ENCODE assay signal across 26 mouse cellular contexts in the genomic region with DNA sequence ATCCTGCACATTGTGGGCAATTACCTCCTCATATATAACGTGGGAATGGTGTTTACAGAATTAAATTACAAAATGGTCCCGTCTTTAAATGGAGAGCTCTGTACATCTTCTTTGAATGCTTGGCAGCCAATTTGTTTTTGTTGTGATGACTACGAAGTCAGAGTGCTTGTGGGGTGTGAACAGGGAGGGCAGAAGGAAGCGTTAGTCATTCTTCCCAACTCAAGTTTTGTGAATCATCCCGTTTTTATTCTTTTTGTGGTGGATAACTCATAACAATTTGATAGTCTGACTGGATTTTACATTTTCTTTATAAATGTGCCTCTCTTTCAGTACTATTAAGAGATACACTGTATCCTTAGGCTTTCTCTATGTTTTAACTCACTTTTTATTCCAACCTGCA. TPM values are rescaled to one million over a fixed set of nuclear protein-coding genes. Genes with fewer than 3 reads are reported as not detected.
DNase-seq lines count a peak whose midpoint lies in the region; ATAC-seq lines count a peak whose summit lies in the region.
"Had no signal": no experiment of that assay in that cellular context is flagged by ENCODE, and none has a peak within 500 bp of the region (broad histone marks: within the 10 kb centered on the region; RNA-seq: fewer than 3 reads in every experiment).

No protein-coding gene starts in this region.

- DNase-seq in 416B (ENCODE audit: low read depth) (peak; percentile 3), NIH3T3 (ENCODE audit: low read depth) (peak; percentile 75)
- DNase-seq in fibroblast of lung, adult 2 months (ENCODE audit: low read depth): peak; percentile 16
- no peak for DNase-seq in thymus, adult 18-20 months
- DNase-seq: adrenal gland, adult 8-10 months; adrenal gland, postnatal 25 days; cerebellum, adult 18-20 months; cerebellum, adult 9-10 months; cerebellum, postnatal 14 days; gastrocnemius, adult 2 months; gastrocnemius, postnatal 14 days; heart, adult 18-20 months; heart, postnatal 10 days; heart, postnatal 36 days; kidney, adult 11 months had no signal

- no peak overlapping the region for H3K4me3 ChIP-seq in liver, embryonic 12.5 days
- H3K4me3 ChIP-seq: forebrain, embryonic 12.5 days; forebrain, embryonic 15.5 days; gastrocnemius, adult 2 months; heart, embryonic 12.5 days; heart, embryonic 15.5 days; hindbrain, embryonic 10.5 days; hindbrain, embryonic 13.5 days; intestine, embryonic 15.5 days had no signal

- ATAC-seq in erythroblast, adult 5-6 weeks (replicated peaks; ENCODE audit: low FRiP score, poor library complexity, severe bottlenecking): no peak
- no peak for ATAC-seq in liver, embryonic 12.5 days
- ATAC-seq: activated CD4-positive, CD25-positive, alpha-beta regulatory T cell, adult 4 months; forebrain, embryonic 15.5 days; hindbrain, embryonic 16.5 days; intestine, embryonic 15.5 days had no signal

- no peaks in the 10 kb centered on the region for H3K27me3 ChIP-seq in liver, embryonic 12.5 days (replicated peaks)
- H3K27me3 ChIP-seq: forebrain, embryonic 12.5 days; forebrain, embryonic 15.5 days; heart, embryonic 12.5 days; heart, embryonic 15.5 days; hindbrain, embryonic 13.5 days; intestine, embryonic 15.5 days had no signal

- no peaks in the 10 kb centered on the region for H3K36me3 ChIP-seq in liver, embryonic 12.5 days
- H3K36me3 ChIP-seq: forebrain, embryonic 12.5 days; forebrain, embryonic 15.5 days; heart, embryonic 12.5 days; heart, embryonic 15.5 days; hindbrain, embryonic 10.5 days; hindbrain, embryonic 13.5 days; intestine, embryonic 15.5 days had no signal

- H3K9me3 ChIP-seq in liver, embryonic 12.5 days (replicated peaks): no peaks in the 10 kb centered on the region
- H3K9me3 ChIP-seq: forebrain, embryonic 12.5 days; forebrain, embryonic 15.5 days; heart, embryonic 12.5 days; heart, embryonic 15.5 days; hindbrain, embryonic 10.5 days; hindbrain, embryonic 13.5 days; intestine, embryonic 15.5 days had no signal

- H3K4me1 ChIP-seq in liver, embryonic 12.5 days: no peaks in the 10 kb centered on the region
- H3K4me1 ChIP-seq: forebrain, embryonic 12.5 days; forebrain, embryonic 15.5 days; heart, embryonic 12.5 days; heart, embryonic 15.5 days; hindbrain, embryonic 10.5 days; hindbrain, embryonic 13.5 days; intestine, embryonic 15.5 days had no signal

- 62% methylated on average over 5 of the region's 5 CpGs for WGBS in liver, embryonic 12.5 days (ENCODE audit: insufficient replicate concordance)

- no peak overlapping the region for H3K4me2 ChIP-seq in liver, embryonic 12.5 days
- H3K4me2 ChIP-seq: forebrain, embryonic 12.5 days; forebrain, embryonic 15.5 days; heart, embryonic 12.5 days; heart, embryonic 15.5 days; hindbrain, embryonic 13.5 days; intestine, embryonic 15.5 days had no signal

- H3K27ac ChIP-seq in liver, embryonic 12.5 days: no peak overlapping the region
- H3K27ac ChIP-seq: forebrain, embryonic 12.5 days; forebrain, embryonic 15.5 days; gastrocnemius, adult 2 months; heart, embryonic 15.5 days; hindbrain, embryonic 10.5 days; hindbrain, embryonic 13.5 days; intestine, embryonic 15.5 days had no signal

- no peak overlapping the region for H3K9ac ChIP-seq in liver, embryonic 12.5 days
- H3K9ac ChIP-seq: forebrain, embryonic 12.5 days; forebrain, embryonic 15.5 days; heart, embryonic 12.5 days; heart, embryonic 15.5 days; hindbrain, embryonic 13.5 days; intestine, embryonic 15.5 days had no signal

RNA-seq across cellular contexts. Expression of a gene that starts 42.6 kb away (rescaled TPM):
- 18.6 and 27.2 TPM in 2 replicates for total RNA-seq in erythroblast, adult 5-6 weeks (2015; ENCODE audit: low replicate concordance)
- 48.1 and 71.7 TPM in 2 replicates for total RNA-seq in erythroblast, adult 5-6 weeks (2017; ENCODE audit: low replicate concordance)
- polyA plus RNA-seq in liver, embryonic 12.5 days (2016; fragmentation: Nextera tagmentation; extraction: Ambion mirVana): 23.6 and 26.0 TPM in 2 replicates

Comparison
In these comparisons a context has a peak if more than half of its experiments do, and no peak if none do; other contexts are left out.
1. DNase-seq: peak in 416B (single experiment), NIH3T3 (single experiment) and fibroblast of lung, adult 2 months (single experiment); none in thymus, adult 18-20 months (0 of 2).